Mouse (Mus musculus) layer of hippocampus, adult 18-20 months (tissue): ENCODE data around the gene Cog5. TPM values are rescaled to one million over a fixed set of nuclear protein-coding genes. Genes with fewer than 3 reads are reported as not detected.

Source experiments
- DNase-seq, 2 experiments: peaks; one replicate each; pipeline ENCODE4 v3.0.0; 2022; ENCODE audit warnings: low spot score in 2 of 2
- total RNA-seq, 2 experiments: library from RNA; stranded (reverse); gene quantifications; 2 replicates each; pipeline ENCODE4 v1.2.3; 2021

The Cog5 gene
- total RNA-seq, 2 experiments from 2014 or later = 63.6 to 64.7 TPM

- DNase-seq = no peak
Measured at GRCm38 (mm10) chr12:31819096-31819495, 164.4 kb downstream of the Cog5 start.

GRCm38 (mm10) chr12:31819520-31819919, 164.9 kb downstream of the Cog5 start:
- no peak for DNase-seq

- no peak for DNase-seq
Measured at GRCm38 (mm10) chr12:31823671-31824070, 169.0 kb downstream of the Cog5 start.

GRCm38 (mm10) chr12:31824831-31825230, 170.2 kb downstream of the Cog5 start:
- peak in 1 of 2 experiments; percentile 14 for DNase-seq

GRCm38 (mm10) chr12:31825821-31826220, 171.2 kb downstream of the Cog5 start:
- peak; percentile 22 to 54 for DNase-seq

- DNase-seq = peak in 1 of 2 experiments; percentile 57
Measured at GRCm38 (mm10) chr12:31826476-31826875, 171.8 kb downstream of the Cog5 start.

- no peak for DNase-seq
Measured at GRCm38 (mm10) chr12:31835480-31835879, 180.8 kb downstream of the Cog5 start.

- DNase-seq = no peak
Measured at GRCm38 (mm10) chr12:31836211-31836610, 181.5 kb downstream of the Cog5 start.

GRCm38 (mm10) chr12:31838521-31838920, 183.9 kb downstream of the Cog5 start:
- DNase-seq = no peak

GRCm38 (mm10) chr12:31839249-31839648, 184.6 kb downstream of the Cog5 start:
- DNase-seq = no peak

GRCm38 (mm10) chr12:31846077-31846476, 191.4 kb downstream of the Cog5 start:
- no peak for DNase-seq

GRCm38 (mm10) chr12:31848630-31849415, 194.2 kb downstream of the Cog5 start:
- DNase-seq = peak; percentile 52 to 72

GRCm38 (mm10) chr12:31849601-31850000, 194.9 kb downstream of the Cog5 start:
- DNase-seq = no peak

GRCm38 (mm10) chr12:31854039-31854438, 199.4 kb downstream of the Cog5 start:
- peak in 1 of 2 experiments; percentile 40 for DNase-seq

- DNase-seq = no peak
Measured at GRCm38 (mm10) chr12:31854817-31855216, 200.1 kb downstream of the Cog5 start.

GRCm38 (mm10) chr12:31857784-31858183, 203.1 kb downstream of the Cog5 start:
- DNase-seq = no peak

GRCm38 (mm10) chr12:31862668-31863538, 208.2 kb downstream of the Cog5 start:
- DNase-seq = no peak

- DNase-seq = no peak
Measured at GRCm38 (mm10) chr12:31876775-31877174, 222.1 kb downstream of the Cog5 start.

- DNase-seq = no peak
Measured at GRCm38 (mm10) chr12:31882736-31883135, 228.1 kb downstream of the Cog5 start.

GRCm38 (mm10) chr12:31884365-31884764, 229.7 kb downstream of the Cog5 start:
- no peak for DNase-seq

- no peak for DNase-seq
Measured at GRCm38 (mm10) chr12:31885084-31885483, 230.4 kb downstream of the Cog5 start.
